Mouse (Mus musculus): ENCODE measurements around the gene Ano6.
"Not testable (repeated sequence)": the region's sequence is repeated elsewhere in the genome, so short reads cannot be mapped to it uniquely, and the experiment has no call there.

The Ano6 gene

GRCm38 (mm10) chr15:95828018-95828646, 37.5 kb downstream of the Ano6 start:
- not testable (repeated sequence) for DNase-seq (ENCODE audit: low spot score)

- no peak for DNase-seq (ENCODE audit: low spot score)
These were observed 38.1 kb downstream of the Ano6 start for GRCm38 (mm10) chr15:95828647-95829254.

- no peak for DNase-seq (ENCODE audit: low spot score)
These were observed 39.0 kb downstream of the Ano6 start for GRCm38 (mm10) chr15:95829553-95830205.

GRCm38 (mm10) chr15:95830206-95830560, 39.5 kb downstream of the Ano6 start:
- no peak for DNase-seq (ENCODE audit: low spot score)

GRCm38 (mm10) chr15:95833292-95833691, 42.6 kb downstream of the Ano6 start:
- DNase-seq (ENCODE audit: low spot score), result no peak

- DNase-seq (ENCODE audit: low spot score), result no peak
These were observed 45.4 kb downstream of the Ano6 start for GRCm38 (mm10) chr15:95836077-95836476.

- DNase-seq (ENCODE audit: low spot score), result no peak
These were observed 46.2 kb downstream of the Ano6 start for GRCm38 (mm10) chr15:95836646-95837434.

GRCm38 (mm10) chr15:95837570-95837969, 46.9 kb downstream of the Ano6 start:
- no peak for DNase-seq (ENCODE audit: low spot score)

- no peak for DNase-seq (ENCODE audit: low spot score)
These were observed 47.8 kb downstream of the Ano6 start for GRCm38 (mm10) chr15:95838171-95839020.

GRCm38 (mm10) chr15:95839789-95840188, 49.1 kb downstream of the Ano6 start:
- no peak for DNase-seq (ENCODE audit: low spot score)

- no peak for DNase-seq (ENCODE audit: low spot score)
These were observed 52.7 kb downstream of the Ano6 start for GRCm38 (mm10) chr15:95843183-95843949.

GRCm38 (mm10) chr15:95844412-95844811, 53.8 kb downstream of the Ano6 start:
- DNase-seq (ENCODE audit: low spot score), result no peak

- DNase-seq (ENCODE audit: low spot score), result no peak
These were observed 55.5 kb downstream of the Ano6 start for GRCm38 (mm10) chr15:95846102-95846501.

- DNase-seq (ENCODE audit: low spot score), result no peak
These were observed 57.9 kb downstream of the Ano6 start for GRCm38 (mm10) chr15:95848493-95849064.

- DNase-seq (ENCODE audit: low spot score), result no peak
These were observed 59.1 kb downstream of the Ano6 start for GRCm38 (mm10) chr15:95849513-95850411.

- no peak for DNase-seq (ENCODE audit: low spot score)
These were observed 59.9 kb downstream of the Ano6 start for GRCm38 (mm10) chr15:95850546-95850945.

- no peak for DNase-seq (ENCODE audit: low spot score)
These were observed 64.6 kb downstream of the Ano6 start for GRCm38 (mm10) chr15:95855051-95855844.

GRCm38 (mm10) chr15:95855953-95856352, 65.3 kb downstream of the Ano6 start:
- no peak for DNase-seq (ENCODE audit: low spot score)

Data from ovary, postnatal 14 days (tissue).